Mouse (Mus musculus): Measurements from ENCODE around the gene Cdh1.

DNA sequence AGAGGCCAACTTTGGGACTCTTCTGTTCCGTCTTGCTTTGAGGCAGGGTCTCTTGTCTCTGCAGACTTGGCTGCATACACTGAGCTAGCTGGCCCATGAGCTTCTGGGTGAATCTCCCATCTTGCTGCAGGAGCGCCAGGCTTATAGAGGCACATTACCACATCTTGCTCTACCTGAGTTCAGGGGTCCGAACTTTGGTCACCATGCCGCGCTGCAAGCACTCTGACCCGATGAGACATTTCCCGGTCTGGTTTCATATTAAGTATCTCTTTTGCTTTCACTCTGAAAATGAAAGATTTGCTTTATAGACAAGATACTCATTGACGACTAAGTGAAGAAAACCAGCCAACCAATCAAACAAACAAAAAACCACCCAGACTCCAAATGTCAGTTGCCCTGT, 45.3 kb downstream of the Cdh1 start:
- TF ChIP-seq HCFC1 (IDR thresholded peaks at IDR 0.05; ENCODE audit: borderline replicate concordance, insufficient read depth, low read length) (no peak), CHD2 (IDR thresholded peaks at IDR 0.05; ENCODE audit: low read depth, low read length) (no peak), MAFK (IDR thresholded peaks at IDR 0.05; ENCODE audit: insufficient read depth, low read depth, low read length) (no peak), ZC3H11A (IDR thresholded peaks at IDR 0.05; ENCODE audit: borderline replicate concordance, low read depth, low read length) (no peak)
